Mouse (Mus musculus) brain, embryonic 14.5 days (tissue): ENCODE data around the gene Them7. TPM values are rescaled to one million over a fixed set of nuclear protein-coding genes. Genes with fewer than 3 reads are reported as not detected.

Source experiments
- DNase-seq: peaks from one replicate; pipeline ENCODE4 v3.0.0-alpha.2; 2011; ENCODE audit warnings: low read depth
- CTCF ChIP-seq: fragments of 200-500 bp; IDR thresholded peaks from 2 replicates; pipeline ENCODE4 v1.5.1; 2012; ENCODE audit warnings: inconsistent platforms, mild to moderate bottlenecking, moderate library complexity, borderline replicate concordance; ENCODE audit not compliant: insufficient read depth, insufficient read length; ENCODE audit errors: extremely low read depth
- POLR2A ChIP-seq: fragments of 200-500 bp; IDR thresholded peaks from 2 replicates; pipeline ENCODE4 v1.6.1; 2012; ENCODE audit warnings: mild to moderate bottlenecking, inconsistent platforms, borderline replicate concordance; ENCODE audit not compliant: poor library complexity, insufficient read depth, insufficient read length, severe bottlenecking; ENCODE audit errors: extremely low read depth
- polyA plus RNA-seq: library from polyadenylated mRNA; depleted of rRNA; stranded (reverse); fragments of >200 nt; gene quantifications from 2 replicates; pipeline ENCODE4 v1.2.3, GENCODE M21; 2012

Them7 gene
- polyA plus RNA-seq, 1 experiment: 0.04 TPM

DNA sequence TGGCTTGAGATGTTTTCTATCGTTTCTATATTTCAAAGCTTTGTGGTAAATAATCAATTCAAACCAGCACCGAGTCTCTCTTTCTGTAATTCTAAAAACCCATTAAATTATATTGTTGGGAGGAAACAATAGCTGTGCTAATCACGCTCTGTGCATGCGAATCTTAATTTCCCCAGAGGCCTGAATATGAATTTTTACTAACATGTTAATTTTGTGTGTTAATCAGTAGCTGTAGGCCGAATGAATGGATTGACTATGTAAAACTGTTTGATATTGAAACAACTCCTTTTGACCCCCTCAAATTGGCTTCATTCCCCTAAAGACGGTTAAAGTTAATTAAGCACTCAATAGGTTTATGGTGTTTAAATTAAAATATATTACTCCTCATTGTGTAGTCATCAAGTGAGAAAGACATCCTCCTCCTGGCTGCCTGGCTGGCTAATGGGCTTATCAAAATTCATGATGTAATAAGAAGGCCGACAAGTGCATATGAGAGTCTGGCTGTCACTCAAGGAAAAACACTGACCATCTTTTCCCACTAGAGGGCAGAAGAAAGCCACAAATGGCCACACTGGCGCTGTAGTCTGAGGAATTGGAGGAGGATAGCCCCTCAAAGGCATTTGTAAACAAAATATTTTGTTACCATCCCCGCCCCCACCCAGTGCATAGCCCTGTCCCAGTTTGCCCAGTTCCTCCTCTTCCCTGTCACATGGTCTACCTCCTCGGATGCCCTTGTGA, 110.0 kb downstream of the Them7 start:
- peak; percentile 84 for TF ChIP-seq CTCF
- no peak for TF ChIP-seq POLR2A
- DNase-seq: peak; percentile 94

- DNase-seq: no peak
- TF ChIP-seq POLR2A (no peak), CTCF (no peak)
Measured at GRCm38 (mm10) chr2:105335661-105336060, 111.5 kb downstream of the Them7 start.

- no peak for DNase-seq
- TF ChIP-seq POLR2A (no peak), CTCF (no peak)
Measured at GRCm38 (mm10) chr2:105336314-105337027, 112.4 kb downstream of the Them7 start.

DNA sequence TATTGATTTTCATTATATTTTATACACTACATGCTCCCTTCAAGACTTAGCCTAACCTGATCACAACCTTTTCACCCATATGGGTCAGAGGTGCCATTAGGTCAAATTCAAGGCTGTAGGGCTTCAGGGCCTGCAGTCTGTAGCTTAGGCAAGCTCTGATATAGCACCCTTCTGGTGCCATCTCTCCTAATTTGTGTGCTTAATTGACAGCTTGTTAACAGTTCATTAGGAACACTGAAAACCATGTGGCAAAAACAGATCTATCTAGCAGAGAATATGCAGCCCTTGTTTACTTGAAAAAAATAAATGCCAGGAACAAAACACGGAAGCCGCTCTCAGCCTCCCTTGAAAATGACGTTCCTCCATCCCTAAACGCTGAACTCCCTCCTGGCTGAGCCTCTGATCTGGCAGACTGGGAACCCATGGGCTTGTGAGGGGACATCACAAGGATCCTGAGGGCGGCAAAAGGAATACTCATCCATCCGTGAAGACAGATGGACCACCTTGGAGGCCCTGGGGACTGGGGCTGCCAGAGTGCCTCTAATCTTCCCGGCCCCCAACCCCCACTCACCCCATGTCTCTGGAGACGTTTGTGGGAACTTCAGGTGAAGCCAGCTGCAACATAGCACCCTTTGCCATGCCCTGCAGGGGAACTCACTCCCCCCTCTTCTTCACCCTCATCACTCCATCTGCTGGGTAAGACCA, 113.2 kb downstream of the Them7 start:
- TF ChIP-seq POLR2A (no peak), CTCF (no peak)
- peak; percentile 83 for DNase-seq

GRCm38 (mm10) chr2:105339993-105340392, 115.9 kb downstream of the Them7 start:
- TF ChIP-seq CTCF (no peak), POLR2A (no peak)
- DNase-seq: no peak

GRCm38 (mm10) chr2:105348886-105349285, 124.8 kb downstream of the Them7 start:
- peak; percentile 42 for DNase-seq

DNA sequence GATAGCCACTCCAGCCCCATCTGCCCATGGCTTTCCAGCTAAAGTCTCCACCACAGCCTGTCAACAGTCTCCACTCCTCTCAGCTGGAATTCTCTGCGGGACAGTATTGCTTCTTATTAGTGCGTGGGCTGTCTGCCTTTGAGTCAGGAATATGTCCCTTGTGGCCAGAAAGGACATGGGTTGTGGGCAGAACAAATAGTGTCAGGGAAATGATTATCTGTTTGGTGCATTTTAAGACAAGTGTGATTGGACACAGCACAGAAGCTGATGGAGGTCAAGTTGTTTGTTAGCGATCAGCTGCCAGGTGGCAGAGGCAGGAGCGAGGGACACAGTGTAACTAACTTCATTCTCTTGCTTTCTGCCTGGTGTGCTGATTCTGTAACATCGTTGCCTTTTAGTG, 132.7 kb downstream of the Them7 start:
- no peak for TF ChIP-seq CTCF
- TF ChIP-seq POLR2A: no peak
- no peak for DNase-seq

More at GRCm38 (mm10) chr2:105348886-105349285, 124.8 kb downstream of the Them7 start:
- TF ChIP-seq CTCF (no peak), POLR2A (no peak)

DNA sequence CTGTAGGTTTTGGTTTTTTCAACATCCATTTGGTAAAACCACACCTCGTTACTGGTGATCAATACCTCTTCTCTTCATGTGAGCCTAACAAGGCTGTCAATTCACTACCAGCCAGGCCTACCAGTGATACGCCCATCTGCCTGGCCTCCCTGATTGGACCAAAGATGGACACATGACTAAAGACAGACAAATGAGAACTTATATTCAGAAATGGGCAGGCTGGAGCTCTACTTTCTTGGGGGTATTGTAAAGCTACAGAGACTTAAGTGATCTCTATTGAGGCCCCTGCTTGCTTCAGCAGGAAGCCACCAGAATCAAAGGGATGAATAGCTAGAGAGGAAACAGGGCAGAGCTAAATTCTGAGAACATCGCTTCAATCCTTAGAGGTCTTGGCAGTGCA, 133.9 kb downstream of the Them7 start:
- TF ChIP-seq CTCF (no peak), POLR2A (no peak)
- DNase-seq: no peak

GRCm38 (mm10) chr2:105367623-105368022, 143.5 kb downstream of the Them7 start:
- DNase-seq: no peak
- TF ChIP-seq POLR2A: no peak
- peak; percentile 1; the same call in 1 of the 2 replicates for TF ChIP-seq CTCF

DNA sequence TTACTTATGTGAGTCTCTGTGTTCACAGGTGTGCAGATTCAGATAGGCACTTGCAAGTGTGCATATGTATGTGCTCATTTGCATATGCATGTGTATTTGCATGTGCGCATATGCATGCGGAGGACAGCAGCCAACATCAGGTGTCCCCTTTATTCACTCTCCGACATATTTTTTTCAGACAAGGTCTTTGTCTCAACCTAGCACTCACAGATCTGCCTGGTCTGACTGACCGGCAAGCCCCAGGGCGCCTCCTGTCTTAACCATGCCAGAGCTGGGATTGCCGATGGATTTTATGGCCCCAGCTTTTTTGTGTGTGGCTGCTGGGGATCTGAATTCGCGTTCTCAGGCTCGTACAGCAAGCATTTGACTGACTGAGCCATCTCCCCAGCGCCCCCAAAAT, 146.1 kb downstream of the Them7 start:
- DNase-seq: peak; percentile 45

GRCm38 (mm10) chr2:105370698-105371097, 146.6 kb downstream of the Them7 start:
- DNase-seq: peak; percentile 51
- TF ChIP-seq POLR2A (no peak), CTCF (no peak)

More for the DNA sequence above, 146.1 kb downstream of the Them7 start:
- no peak for TF ChIP-seq POLR2A
- no peak for TF ChIP-seq CTCF

DNA sequence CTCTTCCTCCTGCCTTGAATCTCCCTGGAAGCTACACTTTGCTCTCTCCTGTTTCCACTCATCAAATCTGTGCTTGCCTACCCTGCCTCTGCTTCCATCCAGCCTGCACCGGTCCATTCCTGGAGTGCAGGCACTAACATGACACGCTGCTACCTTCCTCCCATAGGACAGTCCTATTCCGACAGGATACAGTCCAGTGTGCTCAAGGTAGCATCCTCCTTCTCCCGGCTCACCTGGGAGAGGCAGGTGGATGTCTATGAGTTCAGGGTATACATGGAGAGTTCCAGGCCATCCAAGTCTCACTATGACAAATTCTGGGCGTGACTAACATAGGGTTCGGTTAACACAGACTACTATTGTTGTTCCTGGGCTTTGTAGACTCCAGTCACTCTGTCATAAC, 148.0 kb downstream of the Them7 start:
- TF ChIP-seq POLR2A (no peak), CTCF (no peak)
- DNase-seq: no peak
